Mouse (Mus musculus) left cerebral cortex, postnatal 4 days (tissue): ENCODE results near the gene Gm28043. TPM values are rescaled to one million over a fixed set of nuclear protein-coding genes. Genes with fewer than 3 reads are reported as not detected.

Experiments used
- DNase-seq: peaks from one replicate; pipeline ENCODE4 v3.0.0-alpha.2; 2022
- intact Hi-C: fragments of 180-260 bp; cut with DNase I; formaldehyde crosslinking; loops from one replicate; pipeline ENCODE4 v1.15.1; 2025
- microRNA-seq: library from miRNA; unstranded; fragments of <30 nt; microRNA quantifications from one replicate; pipeline ENCODE4 v1.2.0, GENCODE M21; 2022
- total RNA-seq, 2 experiments: library from RNA; stranded (reverse); gene quantifications; 2 replicates each; pipeline ENCODE4 v1.2.3; 2021

The Gm28043 gene
- total RNA-seq, 2 experiments from 2014 or later, result 4.9 to 5.5 TPM

GRCm38 (mm10) chr17:29736448-29737014 is 121.9 kb downstream of the Gm28043 start:
- no peak for DNase-seq
- intact Hi-C loops, result no loop called here

GRCm38 (mm10) chr17:29737849-29738804 is 123.5 kb downstream of the Gm28043 start:
- intact Hi-C loops, result no loop called here
- peak; percentile 95 for DNase-seq

GRCm38 (mm10) chr17:29747466-29747865 is 132.8 kb downstream of the Gm28043 start:
- intact Hi-C loops, result no loop called here
- no peak for DNase-seq

Small RNAs within 50 kb of the gene (microRNA-seq; reads per million reads assigned to microRNA genes)
- gene Mir7667, result not detected

Other genes starting within 250 kb of the Gm28043 start
- gene Pim1, start 124.1 kb upstream of the Gm28043 start, total RNA-seq, result 10 to 100 TPM; 10.5 to 12.3 TPM
- not detected for gene Gm17657, start 65.2 kb upstream of the Gm28043 start, total RNA-seq
- gene Tbc1d22b, start 65.1 kb upstream of the Gm28043 start, total RNA-seq, result 10 to 100 TPM; 45.0 to 46.2 TPM
- not detected for gene Tmem217, start 62.5 kb upstream of the Gm28043 start, total RNA-seq
- 10 to 100 TPM; 63.0 to 64.2 TPM for gene Rnf8, start 86 bp upstream of the Gm28043 start, total RNA-seq
- 10 to 100 TPM; 81.9 to 85.9 TPM for gene Cmtr1, start 45.7 kb downstream of the Gm28043 start, total RNA-seq
- 10 to 100 TPM; 11.6 to 13.5 TPM for gene Ccdc167, start 102.2 kb downstream of the Gm28043 start, total RNA-seq